Mouse (Mus musculus): ENCODE results near the gene Ift80. TPM values are rescaled to one million over a fixed set of nuclear protein-coding genes. Genes with fewer than 3 reads are reported as not detected.
A peak's percentile ranks its signal among the peaks of the same experiment; 100 is the strongest.

The Ift80 gene
- total and polyA plus RNA-seq, 3 experiments = 4.6 to 8.4 TPM; not detected in 1

- Histone ChIP-seq H3K27ac (ENCODE audit: control insufficient read depth, low read depth, low read length) (no peak overlapping the region), H3K4me3 (ENCODE audit: control insufficient read depth in 1 of 2, insufficient read depth in 1 of 2, low read depth in 2 of 2, low read length in 2 of 2) (no peak overlapping the region), H3K9me3 (replicated peaks; ENCODE audit: insufficient read depth, low read length) (no peaks in the 10 kb centered on the region), H3K79me2 (ENCODE audit: control insufficient read depth, insufficient read depth, low read length, poor library complexity) (peaks cover 20% of the 10 kb centered on the region), H3K36me3 (ENCODE audit: control insufficient read depth in 1 of 2, insufficient read depth in 2 of 2, low read length in 2 of 2) (peaks cover 2 to 29% of the 10 kb centered on the region in 2 experiments; a peak in 3 of 4 replicates), H3K27me3 (ENCODE audit: control insufficient read depth in 1 of 2, insufficient read depth in 2 of 2, low read length in 2 of 2) (no peaks in the 10 kb centered on the region), H3K4me1 (ENCODE audit: control insufficient read depth in 1 of 2, insufficient read depth in 2 of 2, low read length in 2 of 2) (peaks cover 23 to 25% of the 10 kb centered on the region in 2 experiments), H3K9ac (ENCODE audit: control insufficient read depth, low read depth, low read length, poor library complexity, severe bottlenecking) (no peak overlapping the region)
- TF ChIP-seq CHD2 (IDR thresholded peaks at IDR 0.05; ENCODE audit: low read length) (no peak), HCFC1 (IDR thresholded peaks at IDR 0.05; ENCODE audit: low read depth, low read length) (no peak), ZKSCAN1 (IDR thresholded peaks at IDR 0.05; ENCODE audit: low read depth, low read length) (no peak), MYB (IDR thresholded peaks at IDR 0.05; ENCODE audit: low read depth, low read length) (no peak), ZC3H11A (IDR thresholded peaks at IDR 0.05; ENCODE audit: low read depth, low read length) (no peak)
- no peak for DNase-seq (ENCODE audit: low read depth, low spot score)
These were observed 43.3 kb upstream of the Ift80 start for GRCm38 (mm10) chr3:69047684-69048083.

- peak; percentile 60 for DNase-seq (ENCODE audit: low read depth, low spot score)
- H3K4me1 ChIP-seq (ENCODE audit: control insufficient read depth in 1 of 2, insufficient read depth in 2 of 2, low read length in 2 of 2) = peaks cover 17 to 21% of the 10 kb centered on the region in 2 experiments
- H3K36me3 ChIP-seq (ENCODE audit: control insufficient read depth in 1 of 2, insufficient read depth in 2 of 2, low read length in 2 of 2) = peaks cover 11 to 27% of the 10 kb centered on the region in 2 experiments
- H3K79me2 ChIP-seq (ENCODE audit: control insufficient read depth, insufficient read depth, low read length, poor library complexity) = peaks cover 24% of the 10 kb centered on the region
- no peak overlapping the region for H3K27ac ChIP-seq (ENCODE audit: control insufficient read depth, low read depth, low read length)
- H3K27me3 ChIP-seq (ENCODE audit: control insufficient read depth in 1 of 2, insufficient read depth in 2 of 2, low read length in 2 of 2) = no peaks in the 10 kb centered on the region
- TF ChIP-seq MAZ (IDR thresholded peaks at IDR 0.05; ENCODE audit: low read depth, low read length) (no peak), RCOR1 (IDR thresholded peaks at IDR 0.05; ENCODE audit: low read depth, low read length) (peak; percentile 78), EP300 (IDR thresholded peaks at IDR 0.05; ENCODE audit: low read depth in 1 of 2, low read length in 2 of 2) (peak in 1 of 2 experiments; percentile 32; a peak in 2 of 4 replicates), POLR2AphosphoS5 (IDR thresholded peaks at IDR 0.05; ENCODE audit: borderline replicate concordance, low read depth, low read length) (no peak), GATA1 (IDR thresholded peaks at IDR 0.05; ENCODE audit: low read depth, low read length) (peak; percentile 25; the same call in 1 of the 2 replicates), ETS1 (IDR thresholded peaks at IDR 0.05; ENCODE audit: low read depth, low read length) (peak; percentile 57; the same call in 1 of the 2 replicates), ELF1 (IDR thresholded peaks at IDR 0.05; ENCODE audit: low read depth, low read length) (no peak), BHLHE40 (IDR thresholded peaks at IDR 0.05; ENCODE audit: borderline replicate concordance, low read depth, low read length) (no peak), TAL1 (IDR thresholded peaks at IDR 0.05; ENCODE audit: low read length) (peak; percentile 38), TCF12 (IDR thresholded peaks at IDR 0.05; ENCODE audit: low read depth, low read length) (0 out of 2 replicates have a peak, but pooled peaks have one; percentile 41)
- no peaks in the 10 kb centered on the region for H3K9me3 ChIP-seq (replicated peaks; ENCODE audit: insufficient read depth, low read length)
- no peak overlapping the region; the same call in 1 of the 2 replicates for H3K9ac ChIP-seq (ENCODE audit: control insufficient read depth, low read depth, low read length, poor library complexity, severe bottlenecking)
- no peak overlapping the region; a peak in 1 of 4 replicates for H3K4me3 ChIP-seq (ENCODE audit: control insufficient read depth in 1 of 2, insufficient read depth in 1 of 2, low read depth in 2 of 2, low read length in 2 of 2)
These were observed 42.1 kb upstream of the Ift80 start for GRCm38 (mm10) chr3:69046509-69046908.
